ENCODE assay signal across 22 mouse cellular contexts in the genomic region with DNA sequence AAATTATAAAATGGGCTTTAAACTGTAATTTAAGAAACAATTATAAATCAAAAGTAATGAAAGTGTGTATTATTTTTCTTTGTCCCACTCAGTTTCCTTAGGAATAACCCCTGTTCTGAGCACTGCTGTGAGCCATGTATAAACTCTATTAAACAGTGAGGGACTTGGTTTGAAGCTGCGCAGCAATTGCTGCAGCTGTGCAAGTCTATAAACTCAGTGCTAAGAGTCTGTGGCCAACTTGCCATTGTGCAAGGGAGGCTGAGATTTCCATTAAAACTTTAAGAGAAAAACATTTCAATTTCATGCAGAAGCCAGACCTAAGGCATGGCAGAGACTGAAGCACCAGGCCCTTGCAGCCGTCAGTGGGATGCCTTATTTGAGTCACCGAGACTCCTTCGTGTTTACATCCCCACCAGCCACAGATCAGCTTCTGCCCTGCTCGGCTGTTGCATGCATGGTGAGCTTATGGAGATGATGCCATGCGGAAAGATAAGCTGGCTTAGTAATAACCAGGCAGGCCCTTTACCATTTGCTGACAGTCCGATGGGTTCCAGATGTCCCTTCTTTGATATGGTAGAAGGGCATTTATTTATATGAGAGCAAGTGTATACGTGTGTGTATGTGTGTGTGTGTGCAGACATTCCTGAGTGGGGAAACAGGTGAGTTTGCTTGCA.
DNase-seq lines count a peak whose midpoint lies in the region; ATAC-seq and TF ChIP-seq lines count a peak whose summit lies in the region.
"Had no signal": no experiment of that assay in that cellular context is flagged by ENCODE, and none has a peak within 500 bp of the region (broad histone marks: within the 10 kb centered on the region; RNA-seq: fewer than 3 reads in every experiment).

No protein-coding gene starts in this region.

- no peak overlapping the region for H3K27ac ChIP-seq in heart, embryonic 10.5 days
- no peak overlapping the region for H3K27ac ChIP-seq in heart, postnatal 0 days (ENCODE audit: low read depth)
- H3K27ac ChIP-seq: hindbrain, postnatal 0 days; left cerebral cortex, adult 2 months; liver, embryonic 12.5 days; midbrain, embryonic 12.5 days had no signal

- no peaks in the 10 kb centered on the region for H3K9me3 ChIP-seq in heart, embryonic 10.5 days
- H3K9me3 ChIP-seq in heart, postnatal 0 days (replicated peaks; ENCODE audit: control insufficient read depth, low read length), result no peaks in the 10 kb centered on the region
- H3K9me3 ChIP-seq: liver, embryonic 12.5 days; midbrain, embryonic 12.5 days had no signal

- no peaks in the 10 kb centered on the region for H3K27me3 ChIP-seq in heart, embryonic 10.5 days (ENCODE audit: insufficient read depth, poor library complexity, severe bottlenecking)
- no peaks in the 10 kb centered on the region for H3K27me3 ChIP-seq in heart, postnatal 0 days (ENCODE audit: control insufficient read depth, insufficient read depth, low read length)
- H3K27me3 ChIP-seq: liver, embryonic 12.5 days; midbrain, embryonic 12.5 days; Patski had no signal

- H3K36me3 ChIP-seq in heart, embryonic 10.5 days, result peaks cover 5% of the 10 kb centered on the region; the same call in 1 of the 2 replicates
- H3K36me3 ChIP-seq in heart, postnatal 0 days (replicated peaks; ENCODE audit: control insufficient read depth, insufficient read depth, low read length), result no peaks in the 10 kb centered on the region; the same call in 1 of the 2 replicates
- H3K36me3 ChIP-seq: liver, embryonic 12.5 days; midbrain, embryonic 12.5 days had no signal

- WGBS in heart, embryonic 10.5 days, result 45% methylated on average over 8 of the region's 8 CpGs
- WGBS in heart, postnatal 0 days, result 34% methylated on average over 8 of the region's 8 CpGs

- no peak overlapping the region for H3K4me3 ChIP-seq in heart, embryonic 10.5 days
- no peak overlapping the region for H3K4me3 ChIP-seq in heart, postnatal 0 days (ENCODE audit: low read depth, low read length)
- H3K4me3 ChIP-seq: left cerebral cortex, adult 2 months; liver, embryonic 12.5 days; midbrain, embryonic 12.5 days had no signal

- ATAC-seq in heart, postnatal 0 days (ENCODE audit: insufficient read depth, low read depth), result peak; percentile 34; the same call in 1 of the 2 replicates
- ATAC-seq: forebrain, embryonic 14.5 days; hindbrain, postnatal 0 days; intestine, embryonic 16.5 days; liver, embryonic 12.5 days; Patski had no signal

- intact Hi-C loops in heart, postnatal 36 days (cut with DNase I), result no loop called here

- H3K4me1 ChIP-seq in heart, embryonic 10.5 days, result peaks cover 8% of the 10 kb centered on the region; the same call in 1 of the 2 replicates
- peaks cover 13% of the 10 kb centered on the region for H3K4me1 ChIP-seq in heart, postnatal 0 days (ENCODE audit: control insufficient read depth, insufficient read depth)
- H3K4me1 ChIP-seq: liver, embryonic 12.5 days; midbrain, embryonic 12.5 days had no signal

- peak; percentile 77 for DNase-seq in heart, embryonic 10.5 days (ENCODE audit: low spot score)
- no peak for DNase-seq in heart, adult 8-10 months (ENCODE audit: low spot score)
- DNase-seq in heart, postnatal 0 days (ENCODE audit: low spot score), result peak; percentile 27
- DNase-seq in heart, postnatal 36 days, result no peak
- DNase-seq in forelimb bud, embryonic 11.5 days (ENCODE audit: low read depth, low spot score), result peak; percentile 36
- DNase-seq in retina, adult 2 months (ENCODE audit: low read depth, low spot score), result peak; percentile 41
- no peak for DNase-seq in thymus, postnatal 36 days
- no peak for DNase-seq in layer of hippocampus, adult 11-12 months (ENCODE audit: low spot score)
- DNase-seq: cerebellum, adult 11-12 months; cerebellum, postnatal 10 days; lung, adult 2 months; lung, postnatal 14 days; right cerebral cortex, adult 18-20 months; right cerebral cortex, postnatal 4 days; thymus, postnatal 14 days had no signal

- no peak for TF ChIP-seq CTCF in heart, postnatal 0 days (IDR thresholded peaks at IDR 0.05; ENCODE audit: low read depth)

- no peak overlapping the region for H3K4me2 ChIP-seq in heart, postnatal 0 days (ENCODE audit: low read depth, low read length)
- H3K4me2 ChIP-seq: liver, embryonic 12.5 days; midbrain, embryonic 12.5 days had no signal

- H3K9ac ChIP-seq in heart, postnatal 0 days (replicated peaks; ENCODE audit: low read depth, low read length), result no peak overlapping the region
- H3K9ac ChIP-seq: liver, embryonic 12.5 days; midbrain, embryonic 12.5 days had no signal

- TF ChIP-seq EP300 in heart, postnatal 0 days (IDR thresholded peaks at IDR 0.05; ENCODE audit: low read depth), result no peak

Comparison
In these comparisons a context has a peak if more than half of its experiments do, and no peak if none do; other contexts are left out.
1. DNase-seq: peak in heart, embryonic 10.5 days (single experiment), heart, postnatal 0 days (single experiment), forelimb bud, embryonic 11.5 days (single experiment) and retina, adult 2 months (single experiment); none in heart, adult 8-10 months (single experiment), heart, postnatal 36 days (0 of 2), thymus, postnatal 36 days (0 of 2) and layer of hippocampus, adult 11-12 months (single experiment).